Mouse (Mus musculus) gonadal fat pad, adult 2 months (tissue): ENCODE results near the gene Chd6. TPM values are rescaled to one million over a fixed set of nuclear protein-coding genes. Genes with fewer than 3 reads are reported as not detected.

Experiments
- DNase-seq: peaks from one replicate; pipeline ENCODE4 v3.0.0-alpha.2; 2012; ENCODE audit warnings: low read depth
- polyA plus RNA-seq: library from polyadenylated mRNA; depleted of rRNA; stranded (reverse); fragments of >200 nt; gene quantifications from 2 replicates; pipeline ENCODE4 v1.2.3, GENCODE M21; 2012; rRNA removed

The Chd6 gene
- polyA plus RNA-seq, 1 experiment = 16.0 TPM

GRCm38 (mm10) chr2:160932325-160932724 lies 176.6 kb downstream of the Chd6 start:
- no peak for DNase-seq

GRCm38 (mm10) chr2:160931378-160931777 lies 177.5 kb downstream of the Chd6 start:
- DNase-seq = no peak

DNA sequence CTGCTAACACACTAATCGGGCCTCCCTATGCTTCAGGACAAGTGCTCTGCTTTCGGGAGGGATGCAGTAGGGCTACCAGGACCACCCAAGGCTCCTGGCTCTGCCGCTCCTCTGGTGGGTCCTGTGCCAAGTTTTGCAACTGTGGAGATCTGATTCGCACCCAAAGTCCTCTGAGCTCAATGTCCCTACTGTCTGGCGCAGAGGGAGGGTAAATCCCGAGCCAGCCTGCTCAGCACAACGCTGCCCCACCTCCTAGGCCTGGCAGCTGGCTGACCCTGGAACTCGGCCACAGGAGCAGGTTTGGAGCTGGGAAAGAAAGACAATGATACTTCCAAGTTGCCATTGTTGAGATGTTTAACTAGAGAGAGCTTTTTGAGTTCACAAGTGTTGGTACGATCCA lies 183.7 kb downstream of the Chd6 start:
- no peak for DNase-seq

- DNase-seq = no peak
Measured at GRCm38 (mm10) chr2:160921285-160921684, 187.6 kb downstream of the Chd6 start.

- no peak for DNase-seq
Measured at GRCm38 (mm10) chr2:160918930-160919215, 190.0 kb downstream of the Chd6 start.

GRCm38 (mm10) chr2:160918154-160918929 lies 190.5 kb downstream of the Chd6 start:
- no peak for DNase-seq

DNA sequence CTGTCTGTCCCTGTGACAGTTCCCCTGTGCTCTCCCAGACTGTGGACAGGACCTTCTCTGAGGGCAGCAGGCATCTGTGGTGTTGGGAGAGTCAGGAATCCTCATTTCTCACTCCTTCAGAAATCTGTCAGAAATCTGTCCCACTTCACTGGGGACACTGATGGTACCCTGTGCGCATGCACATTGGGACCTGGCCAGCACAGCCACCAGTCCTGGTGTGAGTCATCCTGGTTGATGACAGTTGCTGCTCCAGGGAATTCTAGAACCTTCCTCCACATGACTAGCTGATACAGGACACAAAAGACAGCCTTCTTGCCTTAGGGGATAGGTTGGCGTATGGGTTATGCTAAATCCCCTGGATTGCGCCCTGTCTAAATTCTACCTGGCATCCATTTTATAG lies 191.6 kb downstream of the Chd6 start:
- DNase-seq = peak; percentile 17

DNA sequence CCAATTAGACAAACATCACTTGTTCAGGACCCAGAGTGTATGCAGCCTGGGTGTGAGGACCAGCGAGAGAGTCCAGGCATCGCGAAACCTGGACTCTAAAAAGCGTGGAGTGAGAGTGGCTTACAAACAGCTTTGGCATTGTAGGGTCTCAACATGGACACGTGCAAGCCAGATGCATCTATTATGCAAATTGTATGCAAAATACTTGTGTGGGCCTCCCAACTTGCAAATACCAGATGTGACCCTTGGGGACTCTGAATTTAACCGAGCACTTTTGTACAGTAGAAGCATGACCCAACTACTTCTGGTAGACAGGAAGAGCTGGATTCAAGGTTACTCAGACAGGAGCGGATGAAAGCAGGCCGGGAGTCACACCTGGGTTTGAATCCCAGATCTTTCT lies 192.2 kb downstream of the Chd6 start:
- DNase-seq = no peak

- no peak for DNase-seq
Measured at GRCm38 (mm10) chr2:160915821-160916610, 192.9 kb downstream of the Chd6 start.

DNA sequence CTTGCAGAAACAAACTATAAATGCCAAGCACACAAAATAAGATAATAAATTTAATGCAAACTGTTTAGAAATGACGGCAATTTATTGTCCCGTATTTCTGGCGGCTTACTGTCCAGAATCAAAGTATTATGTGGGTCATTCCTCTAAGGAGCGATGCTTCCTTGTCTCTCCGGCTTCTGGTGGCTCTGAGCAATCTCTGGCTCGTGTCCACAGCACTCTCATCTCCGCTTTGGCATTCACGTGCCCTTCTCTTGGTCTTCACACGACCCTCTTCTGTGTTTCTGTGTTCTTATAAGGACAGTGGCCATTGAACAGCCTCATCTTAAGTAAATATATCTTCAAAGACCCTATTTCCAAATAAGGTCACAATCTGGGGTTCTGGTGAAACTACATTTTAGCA lies 194.2 kb downstream of the Chd6 start:
- DNase-seq = no peak

- DNase-seq = no peak
Measured at GRCm38 (mm10) chr2:160912231-160912671, 196.6 kb downstream of the Chd6 start, which contains the start of gene Emilin3. TSS of gene Emilin3 (minus strand) at chr2:160912328.

GRCm38 (mm10) chr2:160911558-160912201 lies 197.2 kb downstream of the Chd6 start:
- DNase-seq = no peak

GRCm38 (mm10) chr2:160910633-160911032 lies 198.2 kb downstream of the Chd6 start:
- no peak for DNase-seq

DNA sequence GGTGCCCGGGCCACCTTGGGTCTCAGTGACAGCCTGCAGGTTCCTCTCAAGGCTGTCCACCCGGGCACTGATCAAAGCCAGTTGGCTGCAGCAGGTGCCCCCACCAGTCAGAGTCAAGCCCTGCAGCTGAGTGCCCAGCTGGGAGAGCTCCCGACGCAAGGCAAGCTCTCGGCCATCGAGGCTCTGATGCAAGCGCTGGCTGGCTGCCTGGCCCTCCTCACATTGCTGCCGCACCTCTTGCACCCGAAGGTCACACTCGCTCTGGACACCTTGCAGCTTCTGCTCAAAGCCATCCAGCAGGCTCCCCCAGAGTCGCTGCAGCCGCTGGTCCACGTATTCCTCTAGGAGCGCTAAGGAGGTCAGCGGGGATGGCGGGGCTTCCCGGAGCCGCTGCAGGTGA lies 200.3 kb downstream of the Chd6 start:
- no peak for DNase-seq

- no peak for DNase-seq
Measured at GRCm38 (mm10) chr2:160906101-160906500, 202.8 kb downstream of the Chd6 start.

GRCm38 (mm10) chr2:160905301-160905700 lies 203.6 kb downstream of the Chd6 start:
- no peak for DNase-seq

GRCm38 (mm10) chr2:160901656-160902412 lies 207.0 kb downstream of the Chd6 start:
- no peak for DNase-seq

Other genes starting within 250 kb of the Chd6 start
- 12.7 and 13.2 TPM in 2 replicates for gene Zhx3, start 236.1 kb downstream of the Chd6 start, polyA plus RNA-seq
- 18.2 and 20.4 TPM in 2 replicates for gene Lpin3, start 228.4 kb downstream of the Chd6 start, polyA plus RNA-seq
- 0.57 and 1.2 TPM in 2 replicates for gene Emilin3, start 196.7 kb downstream of the Chd6 start, polyA plus RNA-seq